Mouse (Mus musculus) embryonic facial prominence, embryonic 11.5 days (tissue): Measurements from ENCODE around the gene Abca12. TPM values are rescaled to one million over a fixed set of nuclear protein-coding genes. Genes with fewer than 3 reads are reported as not detected.

ENCODE experiments used
- ATAC-seq: fragments of 200-750 bp; cut with Nextera tagmentation; replicated peaks from 2 replicates; pipeline ENCODE4 v1.8.0; 2017; ENCODE audit warnings: low read depth; ENCODE audit not compliant: insufficient number of reproducible peaks, low FRiP score, low TSS enrichment
- DNase-seq: peaks from one replicate; pipeline ENCODE4 v3.0.0-alpha.2; 2015; ENCODE audit warnings: low spot score
- H3K27ac ChIP-seq: fragments of 300-500 bp; sonication (generic); replicated peaks from 2 replicates; pipeline ENCODE4 v1.5.1; 2014; ENCODE audit warnings: mild to moderate bottlenecking, low read depth, low read length, control low read depth
- H3K27me3 ChIP-seq: fragments of 300-500 bp; sonication (generic); 2 replicates; pipeline ENCODE4 v1.6.1; 2014; ENCODE audit warnings: mild to moderate bottlenecking, low read length, moderate library complexity, mixed read lengths; ENCODE audit not compliant: control insufficient read depth, insufficient read depth
- H3K36me3 ChIP-seq: fragments of 300-500 bp; sonication (generic); replicated peaks from 2 replicates; pipeline ENCODE4 v1.6.1; 2014; ENCODE audit warnings: low read depth, mild to moderate bottlenecking, low read length, moderate library complexity, mixed read lengths; ENCODE audit not compliant: control insufficient read depth, insufficient read depth
- H3K4me1 ChIP-seq: fragments of 300-500 bp; sonication (generic); 2 replicates; pipeline ENCODE4 v1.6.1; 2014; ENCODE audit warnings: low read length, mixed read lengths; ENCODE audit not compliant: control insufficient read depth, insufficient read depth
- H3K4me2 ChIP-seq: fragments of 300-500 bp; sonication (generic); 2 replicates; pipeline ENCODE4 v1.6.1; 2014; ENCODE audit warnings: low read depth, mild to moderate bottlenecking, control low read depth, low read length, moderate library complexity
- H3K4me3 ChIP-seq: fragments of 300-500 bp; sonication (generic); 2 replicates; pipeline ENCODE4 v1.5.1; 2014; ENCODE audit warnings: low read depth, low read length, control low read depth
- H3K9ac ChIP-seq: fragments of 300-500 bp; sonication (generic); replicated peaks from 2 replicates; pipeline ENCODE4 v1.6.1; 2014; ENCODE audit warnings: mild to moderate bottlenecking, control low read depth, low read length
- H3K9me3 ChIP-seq: fragments of 300-500 bp; sonication (generic); replicated peaks from 2 replicates; pipeline ENCODE4 v1.6.1; 2016; ENCODE audit warnings: mild to moderate bottlenecking, low read length, inconsistent platforms, mixed read lengths; ENCODE audit not compliant: control insufficient read depth
- WGBS: fragments of 180-500 bp; shearing (Covaris S2); extraction: QIAGEN DNeasy Blood & Tissue Kit; methylation state at CpG from one replicate; pipeline ENCODE4 v1.1.7; 2014; 5-methylcytosine and 5-hydroxymethylcytosine counted together
- polyA plus RNA-seq: library from polyadenylated mRNA; unstranded; fragments of >200 nt; fragmentation: Nextera tagmentation; extraction: Ambion mirVana; gene quantifications from 2 replicates; pipeline ENCODE4 v1.2.1, GENCODE M21; 2014

The Abca12 gene
- polyA plus RNA-seq, 1 experiment from 2014 or later = not detected

- Histone ChIP-seq H3K4me3 (no peak overlapping the region), H3K36me3 (no peaks in the 10 kb centered on the region), H3K27me3 (no peaks in the 10 kb centered on the region), H3K9ac (no peak overlapping the region), H3K27ac (no peak overlapping the region), H3K4me1 (no peaks in the 10 kb centered on the region), H3K4me2 (no peak overlapping the region), H3K9me3 (no peaks in the 10 kb centered on the region)
- DNase-seq = peak; percentile 73
- 22% methylated on average over 5 of the region's 5 CpGs for WGBS
- ATAC-seq = no peak
These were observed 125.2 kb downstream of the Abca12 start for GRCm38 (mm10) chr1:71289511-71289910.

GRCm38 (mm10) chr1:71276940-71277339 is 137.8 kb downstream of the Abca12 start:
- H3K4me3 ChIP-seq = no peak overlapping the region

GRCm38 (mm10) chr1:71272550-71272949 is 142.2 kb downstream of the Abca12 start:
- DNase-seq = no peak
- no peaks in the 10 kb centered on the region for H3K27me3 ChIP-seq
- no peak overlapping the region for H3K27ac ChIP-seq
- 76% methylated on average over 7 of the region's 7 CpGs for WGBS
- no peak overlapping the region for H3K9ac ChIP-seq
- no peaks in the 10 kb centered on the region for H3K4me1 ChIP-seq
- no peak for ATAC-seq
- H3K4me3 ChIP-seq = no peak overlapping the region
- H3K36me3 ChIP-seq = no peaks in the 10 kb centered on the region
- H3K4me2 ChIP-seq = no peak overlapping the region
- H3K9me3 ChIP-seq = no peaks in the 10 kb centered on the region

More at GRCm38 (mm10) chr1:71276940-71277339, 137.8 kb downstream of the Abca12 start:
- Histone ChIP-seq H3K27ac (no peak overlapping the region), H3K36me3 (no peaks in the 10 kb centered on the region), H3K27me3 (no peaks in the 10 kb centered on the region), H3K4me2 (no peak overlapping the region), H3K9me3 (no peaks in the 10 kb centered on the region), H3K4me1 (no peaks in the 10 kb centered on the region), H3K9ac (no peak overlapping the region)
- WGBS = 40% methylated on average over 5 of the region's 5 CpGs
- DNase-seq (peak; percentile 27), ATAC-seq (no peak)

- Histone ChIP-seq H3K9ac (no peak overlapping the region), H3K9me3 (no peaks in the 10 kb centered on the region), H3K27ac (no peak overlapping the region), H3K4me3 (no peak overlapping the region), H3K36me3 (no peaks in the 10 kb centered on the region), H3K4me1 (no peaks in the 10 kb centered on the region), H3K27me3 (no peaks in the 10 kb centered on the region), H3K4me2 (no peak overlapping the region)
- WGBS = 54% methylated on average over 8 of the region's 8 CpGs
- DNase-seq (no peak), ATAC-seq (no peak)
These were observed 142.6 kb downstream of the Abca12 start for GRCm38 (mm10) chr1:71272077-71272476.

GRCm38 (mm10) chr1:71270083-71270482 is 144.6 kb downstream of the Abca12 start:
- no peak for DNase-seq
- Histone ChIP-seq H3K9ac (no peak overlapping the region), H3K4me2 (no peak overlapping the region), H3K36me3 (no peaks in the 10 kb centered on the region), H3K27ac (no peak overlapping the region), H3K4me3 (no peak overlapping the region), H3K9me3 (no peaks in the 10 kb centered on the region), H3K4me1 (no peaks in the 10 kb centered on the region), H3K27me3 (no peaks in the 10 kb centered on the region)
- no peak for ATAC-seq
- 94% methylated on average over 3 of the region's 3 CpGs for WGBS

- Histone ChIP-seq H3K36me3 (no peaks in the 10 kb centered on the region), H3K27ac (no peak overlapping the region), H3K27me3 (no peaks in the 10 kb centered on the region), H3K9me3 (no peaks in the 10 kb centered on the region), H3K4me1 (no peaks in the 10 kb centered on the region), H3K4me2 (no peak overlapping the region), H3K9ac (no peak overlapping the region), H3K4me3 (no peak overlapping the region)
- 89% methylated on average over 8 of the region's 8 CpGs for WGBS
- DNase-seq (no peak), ATAC-seq (no peak)
These were observed 148.1 kb downstream of the Abca12 start for GRCm38 (mm10) chr1:71266630-71267029.

- Histone ChIP-seq H3K4me3 (no peak overlapping the region), H3K4me2 (no peak overlapping the region), H3K27ac (no peak overlapping the region), H3K9ac (no peak overlapping the region), H3K4me1 (no peaks in the 10 kb centered on the region), H3K36me3 (no peaks in the 10 kb centered on the region), H3K27me3 (no peaks in the 10 kb centered on the region), H3K9me3 (no peaks in the 10 kb centered on the region)
- no peak for ATAC-seq
- DNase-seq = no peak
- WGBS = 90% methylated on average over 7 of the region's 7 CpGs
These were observed 151.2 kb downstream of the Abca12 start for GRCm38 (mm10) chr1:71263532-71263931.

- Histone ChIP-seq H3K4me1 (no peaks in the 10 kb centered on the region), H3K27me3 (no peaks in the 10 kb centered on the region), H3K27ac (no peak overlapping the region), H3K36me3 (no peaks in the 10 kb centered on the region), H3K9me3 (no peaks in the 10 kb centered on the region), H3K4me2 (no peak overlapping the region), H3K4me3 (no peak overlapping the region), H3K9ac (no peak overlapping the region)
- no peak for ATAC-seq
- WGBS = 58% methylated on average over 3 of the region's 3 CpGs
- DNase-seq = no peak
These were observed 170.1 kb downstream of the Abca12 start for GRCm38 (mm10) chr1:71244647-71245046.
